Mouse (Mus musculus) adrenal gland, postnatal 25 days (tissue): ENCODE data around the gene Gm19935. TPM values are rescaled to one million over a fixed set of nuclear protein-coding genes. Genes with fewer than 3 reads are reported as not detected.
A peak's percentile ranks its signal among the peaks of the same experiment; 100 is the strongest.

Experiments used
- DNase-seq: peaks from one replicate; pipeline ENCODE4 v3.0.0; 2021; ENCODE audit warnings: mixed read lengths
- microRNA-seq, 2 experiments: library from miRNA; unstranded; fragments of <30 nt; microRNA quantifications; one replicate each; pipeline ENCODE4 v1.2.0; 2021
- total RNA-seq: library from RNA; stranded (reverse); gene quantifications from 2 replicates; pipeline ENCODE4 v1.2.3, GENCODE M21; 2021

The Gm19935 gene
- total RNA-seq, 1 experiment from 2014 or later = not detected

- DNase-seq = no peak
Measured at GRCm38 (mm10) chr8:90829825-90830224, 12.6 kb upstream of the Gm19935 start.

- no peak for DNase-seq
Measured at GRCm38 (mm10) chr8:90828987-90829740, 12.0 kb upstream of the Gm19935 start.

GRCm38 (mm10) chr8:90828181-90828986, 11.2 kb upstream of the Gm19935 start, which contains the start of gene Chd9:
Chd9 (plus strand) TSS chr8:90828352.
- DNase-seq = peak; percentile 97

GRCm38 (mm10) chr8:90825459-90825871, 8.3 kb upstream of the Gm19935 start:
- DNase-seq = no peak

GRCm38 (mm10) chr8:90822443-90822842, 5.2 kb upstream of the Gm19935 start:
- no peak for DNase-seq

GRCm38 (mm10) chr8:90820321-90820696, 3.1 kb upstream of the Gm19935 start:
- no peak for DNase-seq

GRCm38 (mm10) chr8:90819561-90820320, 2.5 kb upstream of the Gm19935 start:
- no peak for DNase-seq

- no peak for DNase-seq
Measured at GRCm38 (mm10) chr8:90816061-90816882, 921 bp downstream of the Gm19935 start.

GRCm38 (mm10) chr8:90813602-90814320, 3.4 kb downstream of the Gm19935 start:
- DNase-seq = no peak

- DNase-seq = no peak
Measured at GRCm38 (mm10) chr8:90799473-90799872, 17.7 kb downstream of the Gm19935 start.

GRCm38 (mm10) chr8:90794990-90795861, 22.0 kb downstream of the Gm19935 start:
- DNase-seq = peak; percentile 56

- DNase-seq = peak; percentile 69
Measured at GRCm38 (mm10) chr8:90793710-90794109, 23.5 kb downstream of the Gm19935 start.

- DNase-seq = no peak
Measured at GRCm38 (mm10) chr8:90791616-90792015, 25.6 kb downstream of the Gm19935 start.

GRCm38 (mm10) chr8:90769791-90770190, 47.4 kb downstream of the Gm19935 start:
- no peak for DNase-seq

Small RNAs within 50 kb of the gene (microRNA-seq; reads per million reads assigned to microRNA genes)
- gene Gm44382 = 0 reads per million in 2 experiments

Other genes with a start within 250 kb of the Gm19935 start
- 78.7 and 81.6 TPM in 2 replicates for gene Chd9, start 11.0 kb upstream of the Gm19935 start, total RNA-seq